Mouse (Mus musculus): Measurements from ENCODE around the gene Fndc3b. TPM values are rescaled to one million over a fixed set of nuclear protein-coding genes. Genes with fewer than 3 reads are reported as not detected.
A peak's percentile ranks its signal among the peaks of the same experiment; 100 is the strongest.

Gene Fndc3b
- polyA plus RNA-seq, 1 experiment from 2014 or later = 10.5 TPM

- no peaks in the 10 kb centered on the region for H3K4me1 ChIP-seq (ENCODE audit: control insufficient read depth, insufficient read depth, low read length)
- H3K36me3 ChIP-seq (replicated peaks; ENCODE audit: control insufficient read depth, insufficient read depth, low read depth, low read length) = no peaks in the 10 kb centered on the region
- no peaks in the 10 kb centered on the region; the same call in 1 of the 2 replicates for H3K27me3 ChIP-seq (ENCODE audit: control insufficient read depth, insufficient read depth, low read length)
- no peak overlapping the region for H3K4me3 ChIP-seq (ENCODE audit: low read depth, low read length)
- no peak overlapping the region for H3K4me2 ChIP-seq (ENCODE audit: low read depth, low read length)
- no peaks in the 10 kb centered on the region for H3K9me3 ChIP-seq (replicated peaks; ENCODE audit: control insufficient read depth, low read length)
- no peak for ATAC-seq (replicated peaks; ENCODE audit: insufficient number of reproducible peaks, low FRiP score, low TSS enrichment, low read depth)
- H3K9ac ChIP-seq (replicated peaks; ENCODE audit: low read length) = no peak overlapping the region
- 86% methylated on average over 11 of the region's 11 CpGs for WGBS
- H3K27ac ChIP-seq (replicated peaks; ENCODE audit: low read depth, low read length) = no peak overlapping the region
- DNase-seq (ENCODE audit: low spot score) = no peak
These were observed 118.2 kb downstream of the Fndc3b start for GRCm38 (mm10) chr3:27592728-27593484.

- Histone ChIP-seq H3K9ac (replicated peaks; ENCODE audit: low read length) (no peak overlapping the region), H3K9me3 (replicated peaks; ENCODE audit: control insufficient read depth, low read length) (no peaks in the 10 kb centered on the region), H3K27me3 (ENCODE audit: control insufficient read depth, insufficient read depth, low read length) (no peaks in the 10 kb centered on the region; the same call in 1 of the 2 replicates), H3K27ac (replicated peaks; ENCODE audit: low read depth, low read length) (no peak overlapping the region), H3K4me1 (ENCODE audit: control insufficient read depth, insufficient read depth, low read length) (no peaks in the 10 kb centered on the region), H3K4me3 (ENCODE audit: low read depth, low read length) (no peak overlapping the region), H3K4me2 (ENCODE audit: low read depth, low read length) (no peak overlapping the region), H3K36me3 (replicated peaks; ENCODE audit: control insufficient read depth, insufficient read depth, low read depth, low read length) (no peaks in the 10 kb centered on the region)
- no peak for DNase-seq (ENCODE audit: low spot score)
- 80% methylated on average over 11 of the region's 11 CpGs for WGBS
- no peak for ATAC-seq (replicated peaks; ENCODE audit: insufficient number of reproducible peaks, low FRiP score, low TSS enrichment, low read depth)
These were observed 120.3 kb downstream of the Fndc3b start for GRCm38 (mm10) chr3:27590823-27591222.

GRCm38 (mm10) chr3:27589305-27589704 lies 121.8 kb downstream of the Fndc3b start:
- DNase-seq (ENCODE audit: low spot score) = no peak
- 91% methylated on average over 3 of the region's 3 CpGs for WGBS
- no peak overlapping the region for H3K4me3 ChIP-seq (ENCODE audit: low read depth, low read length)

GRCm38 (mm10) chr3:27588604-27589003 lies 122.5 kb downstream of the Fndc3b start:
- no peaks in the 10 kb centered on the region for H3K4me1 ChIP-seq (ENCODE audit: control insufficient read depth, insufficient read depth, low read length)
- no peak overlapping the region for H3K27ac ChIP-seq (replicated peaks; ENCODE audit: low read depth, low read length)
- H3K9me3 ChIP-seq (replicated peaks; ENCODE audit: control insufficient read depth, low read length) = no peaks in the 10 kb centered on the region
- DNase-seq (ENCODE audit: low spot score) (no peak), ATAC-seq (replicated peaks; ENCODE audit: insufficient number of reproducible peaks, low FRiP score, low TSS enrichment, low read depth) (no peak)
- H3K27me3 ChIP-seq (ENCODE audit: control insufficient read depth, insufficient read depth, low read length) = no peaks in the 10 kb centered on the region; the same call in 1 of the 2 replicates
- H3K36me3 ChIP-seq (replicated peaks; ENCODE audit: control insufficient read depth, insufficient read depth, low read depth, low read length) = no peaks in the 10 kb centered on the region
- WGBS = 95% methylated on average over 11 of the region's 11 CpGs
- H3K4me3 ChIP-seq (ENCODE audit: low read depth, low read length) = no peak overlapping the region
- H3K9ac ChIP-seq (replicated peaks; ENCODE audit: low read length) = no peak overlapping the region
- H3K4me2 ChIP-seq (ENCODE audit: low read depth, low read length) = no peak overlapping the region

More at GRCm38 (mm10) chr3:27589305-27589704, 121.8 kb downstream of the Fndc3b start:
- H3K4me2 ChIP-seq (ENCODE audit: low read depth, low read length) = no peak overlapping the region
- H3K27me3 ChIP-seq (ENCODE audit: control insufficient read depth, insufficient read depth, low read length) = no peaks in the 10 kb centered on the region; the same call in 1 of the 2 replicates
- H3K27ac ChIP-seq (replicated peaks; ENCODE audit: low read depth, low read length) = no peak overlapping the region
- H3K9ac ChIP-seq (replicated peaks; ENCODE audit: low read length) = no peak overlapping the region
- ATAC-seq (replicated peaks; ENCODE audit: insufficient number of reproducible peaks, low FRiP score, low TSS enrichment, low read depth) = no peak
- no peaks in the 10 kb centered on the region for H3K9me3 ChIP-seq (replicated peaks; ENCODE audit: control insufficient read depth, low read length)
- H3K4me1 ChIP-seq (ENCODE audit: control insufficient read depth, insufficient read depth, low read length) = no peaks in the 10 kb centered on the region
- H3K36me3 ChIP-seq (replicated peaks; ENCODE audit: control insufficient read depth, insufficient read depth, low read depth, low read length) = no peaks in the 10 kb centered on the region

GRCm38 (mm10) chr3:27584607-27585605 lies 126.2 kb downstream of the Fndc3b start:
- Histone ChIP-seq H3K4me3 (ENCODE audit: low read depth, low read length) (no peak overlapping the region), H3K9me3 (replicated peaks; ENCODE audit: control insufficient read depth, low read length) (no peaks in the 10 kb centered on the region), H3K4me2 (ENCODE audit: low read depth, low read length) (no peak overlapping the region), H3K36me3 (replicated peaks; ENCODE audit: control insufficient read depth, insufficient read depth, low read depth, low read length) (no peaks in the 10 kb centered on the region), H3K9ac (replicated peaks; ENCODE audit: low read length) (no peak overlapping the region), H3K27ac (replicated peaks; ENCODE audit: low read depth, low read length) (peak overlapping the region; percentile 20; the same call in 1 of the 2 replicates), H3K4me1 (ENCODE audit: control insufficient read depth, insufficient read depth, low read length) (no peaks in the 10 kb centered on the region), H3K27me3 (ENCODE audit: control insufficient read depth, insufficient read depth, low read length) (no peaks in the 10 kb centered on the region)
- DNase-seq (ENCODE audit: low spot score) (no peak), ATAC-seq (replicated peaks; ENCODE audit: insufficient number of reproducible peaks, low FRiP score, low TSS enrichment, low read depth) (no peak)
- WGBS = 38% methylated on average over 11 of the region's 11 CpGs

GRCm38 (mm10) chr3:27581931-27582840 lies 128.9 kb downstream of the Fndc3b start:
- Histone ChIP-seq H3K9ac (replicated peaks; ENCODE audit: low read length) (no peak overlapping the region), H3K27me3 (ENCODE audit: control insufficient read depth, insufficient read depth, low read length) (no peaks in the 10 kb centered on the region), H3K4me2 (ENCODE audit: low read depth, low read length) (no peak overlapping the region), H3K36me3 (replicated peaks; ENCODE audit: control insufficient read depth, insufficient read depth, low read depth, low read length) (no peaks in the 10 kb centered on the region), H3K4me1 (ENCODE audit: control insufficient read depth, insufficient read depth, low read length) (no peaks in the 10 kb centered on the region), H3K27ac (replicated peaks; ENCODE audit: low read depth, low read length) (no peak overlapping the region), H3K9me3 (replicated peaks; ENCODE audit: control insufficient read depth, low read length) (no peaks in the 10 kb centered on the region), H3K4me3 (ENCODE audit: low read depth, low read length) (no peak overlapping the region)
- no peak for DNase-seq (ENCODE audit: low spot score)
- ATAC-seq (replicated peaks; ENCODE audit: insufficient number of reproducible peaks, low FRiP score, low TSS enrichment, low read depth) = no peak
- 65% methylated on average over 6 of the region's 6 CpGs for WGBS

- no peaks in the 10 kb centered on the region for H3K4me1 ChIP-seq (ENCODE audit: control insufficient read depth, insufficient read depth, low read length)
- H3K4me2 ChIP-seq (ENCODE audit: low read depth, low read length) = no peak overlapping the region
- no peaks in the 10 kb centered on the region for H3K36me3 ChIP-seq (replicated peaks; ENCODE audit: control insufficient read depth, insufficient read depth, low read depth, low read length)
- DNase-seq (ENCODE audit: low spot score) (no peak), ATAC-seq (replicated peaks; ENCODE audit: insufficient number of reproducible peaks, low FRiP score, low TSS enrichment, low read depth) (no peak)
- no peak overlapping the region for H3K27ac ChIP-seq (replicated peaks; ENCODE audit: low read depth, low read length)
- 90% methylated on average over 8 of the region's 8 CpGs for WGBS
- H3K27me3 ChIP-seq (ENCODE audit: control insufficient read depth, insufficient read depth, low read length) = no peaks in the 10 kb centered on the region
- no peak overlapping the region for H3K9ac ChIP-seq (replicated peaks; ENCODE audit: low read length)
- no peak overlapping the region for H3K4me3 ChIP-seq (ENCODE audit: low read depth, low read length)
- H3K9me3 ChIP-seq (replicated peaks; ENCODE audit: control insufficient read depth, low read length) = no peaks in the 10 kb centered on the region
These were observed 130.2 kb downstream of the Fndc3b start for GRCm38 (mm10) chr3:27580956-27581355.
